Mouse (Mus musculus) hindbrain, postnatal 0 days (tissue): ENCODE measurements around the gene Colgalt2. TPM values are rescaled to one million over a fixed set of nuclear protein-coding genes. Genes with fewer than 3 reads are reported as not detected.
A peak's percentile ranks its signal among the peaks of the same experiment; 100 is the strongest.

ENCODE experiments used
- ATAC-seq: fragments of 200-750 bp; cut with Nextera tagmentation; 2 replicates; pipeline ENCODE4 v1.8.0; 2017; ENCODE audit warnings: mild to moderate bottlenecking, moderate TSS enrichment, moderate library complexity
- DNase-seq: peaks from one replicate; pipeline ENCODE4 v3.0.0-alpha.2; 2015; ENCODE audit warnings: low spot score
- H3K27ac ChIP-seq: fragments of 300-500 bp; sonication (generic); 2 replicates; pipeline ENCODE4 v1.5.1; 2014; ENCODE audit warnings: mild to moderate bottlenecking
- H3K27me3 ChIP-seq: fragments of 300-500 bp; sonication (generic); 2 replicates; pipeline ENCODE4 v1.6.1; 2014; ENCODE audit warnings: low read length, mixed read lengths; ENCODE audit not compliant: insufficient read depth
- H3K36me3 ChIP-seq: fragments of 300-500 bp; sonication (generic); 2 replicates; pipeline ENCODE4 v1.6.1; 2014; ENCODE audit warnings: low read length, mixed read lengths; ENCODE audit not compliant: insufficient read depth
- H3K4me1 ChIP-seq: fragments of 300-500 bp; sonication (generic); 2 replicates; pipeline ENCODE4 v1.6.1; 2014; ENCODE audit warnings: antibody characterized with exemption, low read length, mixed read lengths; ENCODE audit not compliant: insufficient read depth
- H3K4me2 ChIP-seq: fragments of 300-500 bp; sonication (generic); 2 replicates; pipeline ENCODE4 v1.6.1; 2014; ENCODE audit warnings: low read depth, mild to moderate bottlenecking, low read length, moderate library complexity, mixed read lengths
- H3K4me3 ChIP-seq: fragments of 300-500 bp; sonication (generic); 2 replicates; pipeline ENCODE4 v1.5.1; 2014; ENCODE audit warnings: low read length
- H3K9ac ChIP-seq: fragments of 300-500 bp; sonication (generic); replicated peaks from 2 replicates; pipeline ENCODE4 v1.6.1; 2014; ENCODE audit warnings: mild to moderate bottlenecking, low read length, moderate library complexity, mixed read lengths
- H3K9me3 ChIP-seq: fragments of 300-500 bp; sonication (generic); 2 replicates; pipeline ENCODE4 v1.6.1; 2016; ENCODE audit warnings: low read length, mixed read lengths
- CTCF ChIP-seq: IDR thresholded peaks from 2 replicates; pipeline ENCODE4 v1.5.1; 2016; ENCODE audit warnings: antibody characterized with exemption, control low read depth, low read depth
- WGBS: fragments of 180-500 bp; shearing (Covaris S2); extraction: QIAGEN DNeasy Blood & Tissue Kit; methylation state at CpG from one replicate; pipeline ENCODE4 v1.1.7; 2014; 5-methylcytosine and 5-hydroxymethylcytosine counted together
- polyA plus RNA-seq: library from polyadenylated mRNA; unstranded; fragments of >200 nt; fragmentation: Nextera tagmentation; extraction: Ambion mirVana; gene quantifications from 2 replicates; pipeline ENCODE4 v1.2.1, GENCODE M21; 2015
- total RNA-seq: library from RNA; depleted of rRNA; stranded (reverse); fragments of >200 nt; gene quantifications from 2 replicates; pipeline ENCODE4 v1.2.3, GENCODE M21; 2014

The Colgalt2 gene
- total and polyA plus RNA-seq, 2 experiments from 2014 or later = 3.4 to 6.6 TPM

GRCm38 (mm10) chr1:152439408-152439807 lies 39.8 kb downstream of the Colgalt2 start:
- no peak overlapping the region for H3K4me3 ChIP-seq
- no peak for TF ChIP-seq CTCF
- H3K4me2 ChIP-seq = no peak overlapping the region
- H3K27ac ChIP-seq = no peak overlapping the region
- DNase-seq (no peak), ATAC-seq (no peak)
- H3K27me3 ChIP-seq = no peaks in the 10 kb centered on the region
- no peaks in the 10 kb centered on the region for H3K36me3 ChIP-seq
- 44% methylated on average over 4 of the region's 4 CpGs for WGBS
- H3K9me3 ChIP-seq = no peaks in the 10 kb centered on the region
- no peaks in the 10 kb centered on the region for H3K4me1 ChIP-seq
- H3K9ac ChIP-seq = no peak overlapping the region

- Histone ChIP-seq H3K27ac (no peak overlapping the region), H3K9ac (no peak overlapping the region), H3K36me3 (no peaks in the 10 kb centered on the region), H3K4me3 (no peak overlapping the region), H3K4me2 (no peak overlapping the region), H3K27me3 (no peaks in the 10 kb centered on the region), H3K9me3 (no peaks in the 10 kb centered on the region), H3K4me1 (no peaks in the 10 kb centered on the region)
- no peak for TF ChIP-seq CTCF
- no peak for DNase-seq
- 69% methylated on average over 10 of the region's 10 CpGs for WGBS
- ATAC-seq = 0 out of 2 replicates have a peak, but pooled peaks have one; percentile 18
Observed at GRCm38 (mm10) chr1:152439874-152440273, 40.2 kb downstream of the Colgalt2 start.

- ATAC-seq = no peak
- Histone ChIP-seq H3K27ac (no peak overlapping the region), H3K4me1 (no peaks in the 10 kb centered on the region), H3K9me3 (no peaks in the 10 kb centered on the region), H3K4me3 (no peak overlapping the region), H3K27me3 (no peaks in the 10 kb centered on the region), H3K9ac (no peak overlapping the region), H3K36me3 (no peaks in the 10 kb centered on the region), H3K4me2 (no peak overlapping the region)
- DNase-seq = no peak
- no peak for TF ChIP-seq CTCF
- 75% methylated on average over 7 of the region's 7 CpGs for WGBS
Observed at GRCm38 (mm10) chr1:152444630-152445029, 45.0 kb downstream of the Colgalt2 start.

- Histone ChIP-seq H3K36me3 (no peaks in the 10 kb centered on the region), H3K9ac (no peak overlapping the region), H3K4me1 (no peaks in the 10 kb centered on the region), H3K4me2 (no peak overlapping the region), H3K27ac (no peak overlapping the region), H3K27me3 (no peaks in the 10 kb centered on the region), H3K4me3 (no peak overlapping the region), H3K9me3 (no peaks in the 10 kb centered on the region)
- no peak for TF ChIP-seq CTCF
- 81% methylated on average over 6 of the region's 6 CpGs for WGBS
- ATAC-seq (no peak), DNase-seq (no peak)
Observed at GRCm38 (mm10) chr1:152445925-152446324, 46.3 kb downstream of the Colgalt2 start.

GRCm38 (mm10) chr1:152454536-152454935 lies 54.9 kb downstream of the Colgalt2 start:
- ATAC-seq = no peak
- Histone ChIP-seq H3K9me3 (no peaks in the 10 kb centered on the region), H3K27me3 (no peaks in the 10 kb centered on the region), H3K4me2 (no peak overlapping the region), H3K4me3 (no peak overlapping the region), H3K4me1 (peaks cover 6% of the 10 kb centered on the region), H3K36me3 (no peaks in the 10 kb centered on the region), H3K27ac (0 out of 2 replicates have a peak overlapping the region, but pooled peaks have one; percentile 15), H3K9ac (no peak overlapping the region)
- 65% methylated on average over 5 of the region's 5 CpGs for WGBS
- no peak for TF ChIP-seq CTCF
- DNase-seq = no peak

- DNase-seq (peak; percentile 62), ATAC-seq (peak; percentile 92)
- H3K4me1 ChIP-seq = peaks cover 6% of the 10 kb centered on the region
- H3K36me3 ChIP-seq = no peaks in the 10 kb centered on the region
- no peak overlapping the region for H3K4me3 ChIP-seq
- TF ChIP-seq CTCF = no peak
- H3K27ac ChIP-seq = peak overlapping the region; percentile 58
- H3K4me2 ChIP-seq = peak overlapping the region; percentile 34
- 29% methylated on average over 10 of the region's 10 CpGs for WGBS
- H3K27me3 ChIP-seq = no peaks in the 10 kb centered on the region
- no peaks in the 10 kb centered on the region for H3K9me3 ChIP-seq
- H3K9ac ChIP-seq = no peak overlapping the region
Observed at GRCm38 (mm10) chr1:152455275-152456243, 55.9 kb downstream of the Colgalt2 start.

GRCm38 (mm10) chr1:152456266-152456665 lies 56.6 kb downstream of the Colgalt2 start:
- no peak for ATAC-seq
- H3K27me3 ChIP-seq = no peaks in the 10 kb centered on the region
- TF ChIP-seq CTCF = no peak
- H3K9ac ChIP-seq = no peak overlapping the region
- H3K4me1 ChIP-seq = peaks cover 6% of the 10 kb centered on the region
- no peak for DNase-seq
- 47% methylated on average over 3 of the region's 3 CpGs for WGBS
- H3K36me3 ChIP-seq = no peaks in the 10 kb centered on the region
- no peak overlapping the region for H3K4me2 ChIP-seq
- no peak overlapping the region for H3K4me3 ChIP-seq
- H3K27ac ChIP-seq = peak overlapping the region; percentile 58
- H3K9me3 ChIP-seq = no peaks in the 10 kb centered on the region
